Mouse (Mus musculus) intestine, embryonic 14.5 days (tissue): ENCODE results near the gene Prlr. TPM values are rescaled to one million over a fixed set of nuclear protein-coding genes. Genes with fewer than 3 reads are reported as not detected.

ENCODE experiments used
- ATAC-seq: fragments of 200-750 bp; cut with Nextera tagmentation; replicated peaks from 2 replicates; pipeline ENCODE4 v1.8.0; 2017; ENCODE audit warnings: low read depth, moderate number of reproducible peaks, moderate TSS enrichment, moderate library complexity; ENCODE audit not compliant: low FRiP score, low TSS enrichment
- DNase-seq: peaks from one replicate; pipeline ENCODE4 v3.0.0-alpha.2; 2018; ENCODE audit warnings: low spot score
- H3K27ac ChIP-seq: fragments of 300-500 bp; sonication (generic); 2 replicates; pipeline ENCODE4 v1.5.1; 2014; ENCODE audit warnings: low read depth, mild to moderate bottlenecking, control low read depth
- H3K27me3 ChIP-seq: fragments of 300-500 bp; sonication (generic); replicated peaks from 2 replicates; pipeline ENCODE4 v1.6.1; 2014; ENCODE audit warnings: low read length, control low read depth; ENCODE audit not compliant: control insufficient read depth, insufficient read depth
- H3K36me3 ChIP-seq: fragments of 300-500 bp; sonication (generic); 2 replicates; pipeline ENCODE4 v1.6.1; 2014; ENCODE audit warnings: low read length, control low read depth; ENCODE audit not compliant: control insufficient read depth, insufficient read depth
- H3K4me1 ChIP-seq: fragments of 300-500 bp; sonication (generic); replicated peaks from 2 replicates; pipeline ENCODE4 v1.6.1; 2014; ENCODE audit warnings: low read length, control low read depth, mixed read lengths; ENCODE audit not compliant: control insufficient read depth, insufficient read depth
- H3K4me2 ChIP-seq: fragments of 300-500 bp; sonication (generic); 2 replicates; pipeline ENCODE4 v1.6.1; 2014; ENCODE audit warnings: low read length
- H3K4me3 ChIP-seq: fragments of 300-500 bp; sonication (generic); 2 replicates; pipeline ENCODE4 v1.5.1; 2014; ENCODE audit warnings: low read depth, low read length, control low read depth, mixed read lengths
- H3K9ac ChIP-seq: fragments of 300-500 bp; sonication (generic); 2 replicates; pipeline ENCODE4 v1.6.1; 2014; ENCODE audit warnings: mild to moderate bottlenecking, low read length
- H3K9me3 ChIP-seq: fragments of 300-500 bp; sonication (generic); 2 replicates; pipeline ENCODE4 v1.6.1; 2016; ENCODE audit warnings: low read length, control low read depth; ENCODE audit not compliant: control insufficient read depth
- WGBS: fragments of 180-500 bp; shearing (Covaris S2); extraction: QIAGEN DNeasy Blood & Tissue Kit; methylation state at CpG from one replicate; pipeline ENCODE4 v1.1.7; 2014; 5-methylcytosine and 5-hydroxymethylcytosine counted together
- polyA plus RNA-seq: library from polyadenylated mRNA; unstranded; fragments of >200 nt; fragmentation: Nextera tagmentation; extraction: Ambion mirVana; gene quantifications from 2 replicates; pipeline ENCODE4 v1.2.1, GENCODE M21; 2014

The Prlr gene
- polyA plus RNA-seq, 1 experiment from 2014 or later = 10.7 TPM

- no peaks in the 10 kb centered on the region for H3K9me3 ChIP-seq
- ATAC-seq = no peak
- H3K36me3 ChIP-seq = no peaks in the 10 kb centered on the region
- 83% methylated on average over 5 of the region's 5 CpGs for WGBS
- no peak for DNase-seq
- H3K27me3 ChIP-seq = no peaks in the 10 kb centered on the region
- H3K27ac ChIP-seq = no peak overlapping the region
- H3K4me3 ChIP-seq = no peak overlapping the region
- H3K9ac ChIP-seq = no peak overlapping the region
- no peak overlapping the region for H3K4me2 ChIP-seq
- H3K4me1 ChIP-seq = no peaks in the 10 kb centered on the region
These were observed 63.3 kb downstream of the Prlr start for GRCm38 (mm10) chr15:10240228-10240795.

DNA sequence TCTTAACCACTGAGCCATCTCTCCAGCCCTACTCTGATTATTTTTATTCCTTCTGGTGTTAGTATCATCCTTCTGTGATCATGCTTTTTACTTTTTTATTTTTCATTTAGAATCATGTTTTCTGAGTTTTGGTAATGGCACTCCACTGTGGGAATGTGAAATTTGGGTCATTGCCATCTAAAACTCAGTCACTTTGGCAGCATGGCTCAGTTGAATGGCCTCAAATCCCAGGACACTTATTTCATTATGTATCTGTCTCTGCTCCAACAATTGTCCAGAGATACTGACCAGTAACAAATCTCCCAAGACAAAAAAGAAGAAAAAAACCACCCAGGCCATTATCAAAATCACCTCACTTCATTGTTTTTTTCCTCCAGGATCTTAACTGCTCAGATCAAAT, 65.2 kb downstream of the Prlr start:
- no peak overlapping the region for H3K9ac ChIP-seq
- no peaks in the 10 kb centered on the region for H3K9me3 ChIP-seq

DNA sequence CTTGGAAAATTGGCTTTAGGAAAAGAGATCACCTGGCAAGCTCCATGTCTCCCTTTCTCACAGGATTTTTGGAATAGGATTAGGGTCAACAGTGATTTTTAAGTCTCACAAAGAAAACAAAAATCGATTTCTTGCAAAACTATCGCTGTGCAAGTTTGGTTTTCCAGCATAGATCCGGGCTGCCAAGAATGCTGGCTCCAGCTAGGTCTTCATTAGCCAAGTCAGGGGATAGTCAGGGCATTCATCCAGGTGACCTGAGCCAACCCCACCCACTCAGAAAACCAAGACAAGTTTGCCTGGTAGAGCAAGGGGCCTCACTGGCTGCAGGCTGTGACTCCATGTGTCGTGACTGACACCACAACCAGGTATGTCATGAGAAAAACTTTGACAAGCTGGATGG, 72.2 kb downstream of the Prlr start:
- H3K9ac ChIP-seq = no peak overlapping the region
- H3K36me3 ChIP-seq = no peaks in the 10 kb centered on the region
- H3K27me3 ChIP-seq = no peaks in the 10 kb centered on the region
- H3K4me3 ChIP-seq = no peak overlapping the region
- 90% methylated on average over 4 of the region's 4 CpGs for WGBS
- DNase-seq (no peak), ATAC-seq (no peak)
- H3K9me3 ChIP-seq = no peaks in the 10 kb centered on the region
- no peak overlapping the region for H3K27ac ChIP-seq
- no peak overlapping the region for H3K4me2 ChIP-seq
- H3K4me1 ChIP-seq = no peaks in the 10 kb centered on the region; the same call in 1 of the 2 replicates

More for the DNA sequence above, 65.2 kb downstream of the Prlr start:
- H3K36me3 ChIP-seq = no peaks in the 10 kb centered on the region
- no peak for DNase-seq
- H3K27ac ChIP-seq = no peak overlapping the region
- no peak for ATAC-seq
- no peak overlapping the region for H3K4me2 ChIP-seq
- no peaks in the 10 kb centered on the region for H3K4me1 ChIP-seq
- no peak overlapping the region for H3K4me3 ChIP-seq
- no peaks in the 10 kb centered on the region for H3K27me3 ChIP-seq

- no peak overlapping the region for H3K4me2 ChIP-seq
- H3K9me3 ChIP-seq = no peaks in the 10 kb centered on the region
- H3K9ac ChIP-seq = no peak overlapping the region
- no peak overlapping the region for H3K4me3 ChIP-seq
- DNase-seq = no peak
- H3K4me1 ChIP-seq = no peaks in the 10 kb centered on the region; the same call in 1 of the 2 replicates
- no peak overlapping the region for H3K27ac ChIP-seq
- WGBS = 35% methylated on average over 6 of the region's 6 CpGs
- no peaks in the 10 kb centered on the region for H3K27me3 ChIP-seq
- H3K36me3 ChIP-seq = no peaks in the 10 kb centered on the region
- ATAC-seq = no peak
These were observed 73.7 kb downstream of the Prlr start for GRCm38 (mm10) chr15:10250784-10251183.

DNA sequence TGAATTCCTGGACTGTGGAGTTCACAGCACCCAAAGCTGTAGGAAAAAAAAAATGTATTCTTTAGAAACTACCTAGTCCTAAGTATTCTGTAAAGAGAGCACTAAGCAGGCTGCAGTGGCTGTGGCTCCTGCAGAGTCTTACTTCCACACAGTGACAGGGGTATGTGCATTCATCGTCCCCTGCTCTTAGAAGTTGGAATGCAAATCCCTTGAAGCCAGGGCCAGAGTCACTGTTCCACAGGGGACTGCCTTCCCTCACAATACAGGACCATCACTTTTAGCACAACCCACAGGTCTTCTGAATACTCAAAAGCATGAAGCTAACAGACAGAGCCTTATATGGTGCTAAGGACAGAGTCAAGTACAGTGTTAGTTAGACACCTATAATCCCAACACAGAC, 75.5 kb downstream of the Prlr start:
- DNase-seq (no peak), ATAC-seq (no peak)
- Histone ChIP-seq H3K36me3 (no peaks in the 10 kb centered on the region), H3K4me2 (no peak overlapping the region), H3K4me3 (no peak overlapping the region), H3K4me1 (no peaks in the 10 kb centered on the region; the same call in 1 of the 2 replicates), H3K27ac (no peak overlapping the region), H3K9ac (no peak overlapping the region), H3K9me3 (no peaks in the 10 kb centered on the region), H3K27me3 (no peaks in the 10 kb centered on the region)
- WGBS = 44% methylated on average over 1 of the region's 1 CpGs

GRCm38 (mm10) chr15:10262219-10262618, 85.2 kb downstream of the Prlr start:
- Histone ChIP-seq H3K27ac (no peak overlapping the region), H3K9me3 (no peaks in the 10 kb centered on the region), H3K4me3 (no peak overlapping the region), H3K36me3 (no peaks in the 10 kb centered on the region), H3K4me2 (no peak overlapping the region), H3K9ac (no peak overlapping the region), H3K27me3 (no peaks in the 10 kb centered on the region), H3K4me1 (no peaks in the 10 kb centered on the region)
- DNase-seq = no peak
- no peak for ATAC-seq
- WGBS = 96% methylated on average over 2 of the region's 2 CpGs

GRCm38 (mm10) chr15:10262641-10263040, 85.6 kb downstream of the Prlr start:
- Histone ChIP-seq H3K36me3 (no peaks in the 10 kb centered on the region), H3K9me3 (no peaks in the 10 kb centered on the region), H3K4me3 (no peak overlapping the region), H3K4me2 (no peak overlapping the region), H3K27me3 (no peaks in the 10 kb centered on the region), H3K27ac (no peak overlapping the region), H3K9ac (no peak overlapping the region), H3K4me1 (no peaks in the 10 kb centered on the region)
- 96% methylated on average over 1 of the region's 1 CpGs for WGBS
- ATAC-seq (no peak), DNase-seq (no peak)

- H3K9me3 ChIP-seq = no peaks in the 10 kb centered on the region
- H3K36me3 ChIP-seq = no peaks in the 10 kb centered on the region
- no peak overlapping the region for H3K4me3 ChIP-seq
- H3K27ac ChIP-seq = no peak overlapping the region
- WGBS = 72% methylated on average over 3 of the region's 3 CpGs
- no peak for ATAC-seq
- H3K9ac ChIP-seq = no peak overlapping the region
- H3K27me3 ChIP-seq = no peaks in the 10 kb centered on the region
- no peak overlapping the region for H3K4me2 ChIP-seq
- no peaks in the 10 kb centered on the region for H3K4me1 ChIP-seq
- DNase-seq = no peak
These were observed 86.4 kb downstream of the Prlr start for GRCm38 (mm10) chr15:10263420-10263819.

DNA sequence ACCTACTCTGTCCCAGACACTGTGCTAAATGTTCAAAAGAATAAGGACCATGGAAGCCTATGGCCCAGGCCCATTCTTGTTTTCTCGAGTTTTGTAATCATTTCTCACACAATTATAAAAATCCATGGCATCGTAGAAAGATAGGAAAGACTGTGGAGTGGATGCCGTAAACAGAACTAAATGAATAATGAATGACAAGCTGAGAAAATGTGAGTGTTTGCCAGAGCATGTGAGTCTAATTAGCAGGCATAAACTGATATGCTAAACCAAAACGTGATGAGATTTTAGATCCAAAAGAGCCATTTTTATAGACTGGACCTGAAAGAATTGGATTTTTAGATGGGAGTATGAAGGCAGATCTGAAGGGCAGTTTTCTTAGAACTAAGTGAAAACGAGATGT, 87.8 kb downstream of the Prlr start:
- Histone ChIP-seq H3K4me3 (no peak overlapping the region), H3K9me3 (no peaks in the 10 kb centered on the region), H3K9ac (no peak overlapping the region), H3K36me3 (no peaks in the 10 kb centered on the region), H3K27me3 (no peaks in the 10 kb centered on the region), H3K27ac (no peak overlapping the region), H3K4me2 (no peak overlapping the region), H3K4me1 (no peaks in the 10 kb centered on the region)
- WGBS = 88% methylated on average over 5 of the region's 5 CpGs
- ATAC-seq (no peak), DNase-seq (no peak)
